Mouse (Mus musculus) MEL (cell line): Measurements from ENCODE around the gene Mrps23. TPM values are rescaled to one million over a fixed set of nuclear protein-coding genes. Genes with fewer than 3 reads are reported as not detected.

ENCODE experiments used
- DNase-seq: peaks from one replicate; pipeline ENCODE4 v3.0.0; 2011; ENCODE audit warnings: low read depth, low spot score
- H3K27ac ChIP-seq: 2 replicates; pipeline ENCODE4 v1.5.1; 2012; ENCODE audit warnings: low read depth, mild to moderate bottlenecking, control low read depth, low read length, moderate library complexity; ENCODE audit not compliant: control insufficient read depth
- H3K27me3 ChIP-seq, 2 experiments: fragments of 150-350 bp in 1 of 2; sonication (generic) in 1 of 2; 2 replicates each; pipeline ENCODE4 v1.6.1; 2012; ENCODE audit warnings: low read length in 2 of 2, mild to moderate bottlenecking in 2 of 2, improper control_type of control experiment in 1 of 2, moderate library complexity in 1 of 2; ENCODE audit not compliant: insufficient read depth in 2 of 2, control insufficient read depth in 1 of 2
- H3K36me3 ChIP-seq, 2 experiments: 2 replicates each; pipeline ENCODE4 v1.6.1; 2012 to 2014; ENCODE audit warnings: low read length in 2 of 2, improper control_type of control experiment in 1 of 2, inconsistent platforms in 1 of 2, mild to moderate bottlenecking in 1 of 2; ENCODE audit not compliant: insufficient read depth in 2 of 2, control insufficient read depth in 1 of 2
- H3K4me1 ChIP-seq, 2 experiments: fragments of 150-350 bp in 1 of 2; sonication (generic) in 1 of 2; 2 replicates each; pipeline ENCODE4 v1.6.1; 2012; ENCODE audit warnings: low read length in 2 of 2, improper control_type of control experiment in 1 of 2, mild to moderate bottlenecking in 1 of 2; ENCODE audit not compliant: insufficient read depth in 2 of 2, control insufficient read depth in 1 of 2
- H3K4me3 ChIP-seq, 2 experiments: fragments of 150-350 bp in 1 of 2; sonication (generic) in 1 of 2; 2 replicates each; pipeline ENCODE4 v1.5.1; 2012; ENCODE audit warnings: low read depth in 2 of 2, low read length in 2 of 2, mild to moderate bottlenecking in 2 of 2, moderate library complexity in 2 of 2, control low read depth in 1 of 2, improper control_type of control experiment in 1 of 2; ENCODE audit not compliant: control insufficient read depth in 1 of 2, insufficient read depth in 1 of 2
- H3K79me2 ChIP-seq: 2 replicates; pipeline ENCODE4 v1.6.1; 2012; ENCODE audit warnings: mild to moderate bottlenecking, low read length, moderate library complexity; ENCODE audit not compliant: control insufficient read depth, poor library complexity, insufficient read depth
- H3K9ac ChIP-seq: 2 replicates; pipeline ENCODE4 v1.6.1; 2012; ENCODE audit warnings: low read depth, mild to moderate bottlenecking, control low read depth, low read length, moderate library complexity; ENCODE audit not compliant: control insufficient read depth, poor library complexity, severe bottlenecking
- H3K9me3 ChIP-seq: fragments of 150-350 bp; sonication (generic); replicated peaks from 2 replicates; pipeline ENCODE4 v1.6.1; 2012; ENCODE audit warnings: mild to moderate bottlenecking, low read length, improper control_type of control experiment, moderate library complexity; ENCODE audit not compliant: insufficient read depth
- CHD1 ChIP-seq: IDR thresholded peaks from 2 replicates; pipeline ENCODE4 v1.6.1; 2012; ENCODE audit warnings: low read depth, mild to moderate bottlenecking, inconsistent platforms, low read length, improper control_type of control experiment
- CHD2 ChIP-seq: IDR thresholded peaks from 2 replicates; pipeline ENCODE4 v1.6.1; 2011; ENCODE audit warnings: low read length, improper control_type of control experiment
- E2F4 ChIP-seq: IDR thresholded peaks from 2 replicates; pipeline ENCODE4 v1.6.1; 2011; ENCODE audit warnings: low read depth, low read length, improper control_type of control experiment, borderline replicate concordance
- EP300 ChIP-seq, 2 experiments: IDR thresholded peaks; 2 replicates each; pipeline ENCODE4 v1.6.1; 2011; ENCODE audit warnings: improper control_type of control experiment in 2 of 2, low read length in 2 of 2, low read depth in 1 of 2, mild to moderate bottlenecking in 1 of 2
- ETS1 ChIP-seq: IDR thresholded peaks from 2 replicates; pipeline ENCODE4 v1.6.1; 2012; ENCODE audit warnings: low read depth, mild to moderate bottlenecking, inconsistent platforms, low read length, improper control_type of control experiment, moderate library complexity
- GABPA ChIP-seq: IDR thresholded peaks from 2 replicates; pipeline ENCODE4 v1.6.1; 2012; ENCODE audit warnings: low read depth, mild to moderate bottlenecking, inconsistent platforms, low read length, improper control_type of control experiment, moderate library complexity
- GATA1 ChIP-seq: IDR thresholded peaks from 2 replicates; pipeline ENCODE4 v1.6.1; 2011; ENCODE audit warnings: low read depth, low read length, improper control_type of control experiment
- HCFC1 ChIP-seq: IDR thresholded peaks from 2 replicates; pipeline ENCODE4 v1.6.1; 2012; ENCODE audit warnings: low read depth, mild to moderate bottlenecking, inconsistent platforms, low read length, improper control_type of control experiment, moderate library complexity
- JUND ChIP-seq: IDR thresholded peaks from 2 replicates; pipeline ENCODE4 v1.6.1; 2011; ENCODE audit warnings: low read depth, mild to moderate bottlenecking, improper control_type of control experiment, low read length
- KAT2A ChIP-seq: conservative IDR thresholded peaks from 2 replicates; pipeline ENCODE4 v1.6.1; 2012; ENCODE audit warnings: low read depth, low read length, improper control_type of control experiment, inconsistent platforms
- MAFK ChIP-seq: IDR thresholded peaks from 2 replicates; pipeline ENCODE4 v1.6.1; 2011; ENCODE audit warnings: low read depth, mild to moderate bottlenecking, low read length, improper control_type of control experiment, borderline replicate concordance
- MAX ChIP-seq: IDR thresholded peaks from 2 replicates; pipeline ENCODE4 v1.6.1; 2011; ENCODE audit warnings: low read length, improper control_type of control experiment
- MAZ ChIP-seq: IDR thresholded peaks from 2 replicates; pipeline ENCODE4 v1.6.1; 2012; ENCODE audit warnings: low read depth, mild to moderate bottlenecking, inconsistent platforms, low read length, improper control_type of control experiment
- MEF2A ChIP-seq: IDR thresholded peaks from 2 replicates; pipeline ENCODE4 v1.6.1; 2014; ENCODE audit warnings: low read depth, mild to moderate bottlenecking, inconsistent platforms, low read length, improper control_type of control experiment; ENCODE audit not compliant: poor library complexity, insufficient replicate concordance, severe bottlenecking; ENCODE audit errors: extremely low read depth
- MYB ChIP-seq: IDR thresholded peaks from 2 replicates; pipeline ENCODE4 v1.6.1; 2011; ENCODE audit warnings: mild to moderate bottlenecking, low read depth, low read length, improper control_type of control experiment
- MYC ChIP-seq: IDR thresholded peaks from 2 replicates; pipeline ENCODE4 v1.6.1; 2011; ENCODE audit warnings: low read depth, mild to moderate bottlenecking, low read length, improper control_type of control experiment, moderate library complexity
- NELFE ChIP-seq: IDR thresholded peaks from 2 replicates; pipeline ENCODE4 v1.6.1; 2011; ENCODE audit warnings: low read depth, low read length, improper control_type of control experiment
- NRF1 ChIP-seq: IDR thresholded peaks from 2 replicates; pipeline ENCODE4 v1.6.1; 2014; ENCODE audit warnings: low read depth, mild to moderate bottlenecking, inconsistent platforms, low read length, improper control_type of control experiment, moderate library complexity; ENCODE audit not compliant: poor library complexity, insufficient read depth, severe bottlenecking
- POLR2AphosphoS2 ChIP-seq: IDR thresholded peaks from 2 replicates; pipeline ENCODE4 v1.6.1; 2011; ENCODE audit warnings: low read length, improper control_type of control experiment
- RAD21 ChIP-seq: IDR thresholded peaks from 2 replicates; pipeline ENCODE4 v1.6.1; 2011; ENCODE audit warnings: mild to moderate bottlenecking, low read depth, low read length, improper control_type of control experiment
- RCOR1 ChIP-seq: IDR thresholded peaks from 2 replicates; pipeline ENCODE4 v1.6.1; 2012; ENCODE audit warnings: low read depth, mild to moderate bottlenecking, inconsistent platforms, low read length, improper control_type of control experiment
- SIN3A ChIP-seq: IDR thresholded peaks from 2 replicates; pipeline ENCODE4 v1.6.1; 2012; ENCODE audit warnings: low read length, improper control_type of control experiment, inconsistent platforms
- SMC3 ChIP-seq: IDR thresholded peaks from 2 replicates; pipeline ENCODE4 v1.6.1; 2011; ENCODE audit warnings: low read depth, low read length, improper control_type of control experiment
- TAL1 ChIP-seq: IDR thresholded peaks from 2 replicates; pipeline ENCODE4 v1.6.1; 2012; ENCODE audit warnings: mild to moderate bottlenecking, inconsistent platforms, low read length, moderate library complexity, mixed read lengths
- UBTF ChIP-seq: IDR thresholded peaks from 2 replicates; pipeline ENCODE4 v1.6.1; 2012; ENCODE audit warnings: low read depth, mild to moderate bottlenecking, inconsistent platforms, low read length, improper control_type of control experiment, moderate library complexity, borderline replicate concordance; ENCODE audit not compliant: insufficient read depth
- USF1 ChIP-seq: IDR thresholded peaks from 2 replicates; pipeline ENCODE4 v1.6.1; 2014; ENCODE audit warnings: low read depth, mild to moderate bottlenecking, inconsistent platforms, low read length, improper control_type of control experiment, moderate library complexity
- USF2 ChIP-seq, 2 experiments: IDR thresholded peaks; 2 replicates each; pipeline ENCODE4 v1.6.1; 2011 to 2012; ENCODE audit warnings: improper control_type of control experiment in 2 of 2, low read length in 2 of 2, borderline replicate concordance in 1 of 2, inconsistent platforms in 1 of 2, low read depth in 1 of 2, mild to moderate bottlenecking in 1 of 2; ENCODE audit not compliant: insufficient read depth in 1 of 2
- ZC3H11A ChIP-seq: IDR thresholded peaks from 2 replicates; pipeline ENCODE4 v1.6.1; 2012; ENCODE audit warnings: low read depth, mild to moderate bottlenecking, inconsistent platforms, low read length, improper control_type of control experiment
- ZKSCAN1 ChIP-seq: IDR thresholded peaks from 2 replicates; pipeline ENCODE4 v1.6.1; 2012; ENCODE audit warnings: low read depth, mild to moderate bottlenecking, inconsistent platforms, low read length, improper control_type of control experiment, moderate library complexity
- polyA plus RNA-seq, 2 experiments: library from polyadenylated mRNA; stranded (reverse) in 1 of 2; unstranded in 1 of 2; fragments of >175 nt in 1 of 2; fragments of >200 nt in 1 of 2; gene quantifications; 2 replicates each; pipeline versions ENCODE4 v1.2.1 to v1.2.4; 2012; ENCODE audit warnings: low replicate concordance in 2 of 2, low read depth in 1 of 2; ENCODE audit not compliant: insufficient read length in 2 of 2, insufficient read depth in 1 of 2, missing spikeins in 1 of 2
- total RNA-seq: library from RNA; depleted of rRNA; stranded (reverse); fragments of 300-350 nt; gene quantifications from 2 replicates; pipeline ENCODE4 v1.2.3, GENCODE M21; 2012

Mrps23 gene
- total and polyA plus RNA-seq, 3 experiments: 190 to 381 TPM; not detected in 1

DNA sequence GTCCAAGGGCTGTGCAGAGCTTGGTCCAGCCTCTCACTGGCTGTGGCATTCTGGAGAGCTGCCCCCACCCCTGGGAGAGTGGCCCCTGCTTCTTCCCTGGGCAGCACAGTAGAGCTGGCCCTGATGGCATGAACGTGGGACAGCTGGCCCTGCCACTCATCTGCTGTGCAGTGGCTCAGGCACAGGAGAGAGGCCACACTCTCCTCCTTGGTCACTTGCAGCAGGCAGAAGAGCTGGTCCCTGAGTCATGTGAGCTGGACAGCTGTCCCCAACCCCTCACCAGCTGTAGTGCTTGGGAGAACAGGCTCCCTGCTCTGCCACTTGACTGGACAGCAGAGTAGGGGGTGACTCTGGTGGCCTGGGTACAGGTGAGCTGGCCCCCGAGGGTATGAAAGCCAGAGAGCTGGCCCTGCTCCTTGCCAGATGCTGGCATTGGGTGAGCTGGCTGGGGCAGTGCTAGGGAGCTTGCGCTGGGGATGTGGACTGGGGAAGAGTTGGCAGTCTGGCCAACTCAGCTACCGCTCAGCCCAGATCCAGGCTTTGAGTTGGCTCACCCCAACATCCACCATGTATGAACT lies 27.1 kb downstream of the Mrps23 start:
- H3K4me3 ChIP-seq: no peak overlapping the region
- TF ChIP-seq GATA1 (no peak), NELFE (no peak), RAD21 (no peak)
- H3K79me2 ChIP-seq: no peaks in the 10 kb centered on the region
- no peak overlapping the region for H3K27ac ChIP-seq
- peaks cover 12 to 39% of the 10 kb centered on the region in 2 experiments; a peak in 3 of 4 replicates for H3K4me1 ChIP-seq
- no peaks in the 10 kb centered on the region for H3K27me3 ChIP-seq
- no peak for DNase-seq
- H3K36me3 ChIP-seq: peaks cover 0 to 27% of the 10 kb centered on the region in 2 experiments; a peak in 2 of 4 replicates
- no peak overlapping the region for H3K9ac ChIP-seq
- no peaks in the 10 kb centered on the region for H3K9me3 ChIP-seq

DNA sequence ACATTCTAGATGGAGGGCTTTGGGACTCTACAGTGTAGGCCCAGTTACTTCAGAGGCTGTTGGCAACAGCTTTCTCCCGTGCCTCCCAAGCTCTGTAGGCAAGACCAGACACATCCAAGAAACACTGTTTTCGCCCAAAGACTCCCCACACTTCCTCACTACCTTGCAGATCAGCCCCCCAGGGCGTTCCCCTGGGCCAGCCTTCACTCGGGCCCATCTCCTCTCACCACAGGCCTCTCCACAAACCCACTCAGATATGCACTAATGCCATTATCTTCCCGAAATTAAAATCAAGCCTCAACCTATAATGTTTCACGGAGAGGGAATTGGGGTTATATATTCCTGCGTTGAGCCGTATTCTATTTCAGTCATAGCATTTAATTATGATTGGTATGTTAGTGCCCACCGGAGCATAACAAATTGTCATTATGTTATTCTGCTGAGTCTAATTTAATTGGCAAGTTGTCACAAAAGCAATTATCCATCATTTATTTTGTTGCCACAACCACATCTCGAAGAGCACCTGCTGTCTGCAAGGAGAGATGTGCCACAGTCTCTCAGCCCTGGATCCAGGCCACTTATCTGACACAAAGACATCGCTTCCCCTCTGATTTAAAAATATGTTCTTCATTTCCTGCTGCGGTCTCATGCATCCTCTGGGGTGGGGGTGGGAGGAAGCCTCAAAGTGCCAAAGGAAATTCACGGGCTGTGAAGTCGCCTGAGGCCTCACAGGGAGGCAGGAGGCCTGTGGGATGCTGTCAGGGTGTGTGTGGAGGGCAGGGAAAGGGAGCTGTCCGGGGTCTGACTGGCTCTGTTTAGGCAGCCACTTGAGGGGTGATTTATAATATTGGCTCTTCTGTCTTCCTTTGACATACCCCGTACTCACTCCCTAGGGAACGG lies 29.6 kb downstream of the Mrps23 start:
- peak; percentile 74 for DNase-seq
- TF ChIP-seq RCOR1: peak; percentile 88
- TF ChIP-seq JUND: no peak
- peak; percentile 63 for TF ChIP-seq ETS1
- TF ChIP-seq ZC3H11A: no peak
- TF ChIP-seq SMC3: no peak
- TF ChIP-seq E2F4: no peak
- no peak for TF ChIP-seq CHD2
- TF ChIP-seq MEF2A: peak; percentile 75; the same call in 1 of the 2 replicates
- no peak for TF ChIP-seq GABPA
- TF ChIP-seq MAX: no peak
- TF ChIP-seq RAD21: no peak
- no peak for TF ChIP-seq MAZ
- no peak for TF ChIP-seq UBTF
- no peak for TF ChIP-seq SIN3A
- TF ChIP-seq HCFC1: no peak
- TF ChIP-seq MYC: no peak
- TF ChIP-seq USF1: no peak
- TF ChIP-seq CHD1: no peak
- TF ChIP-seq USF2 (IDR thresholded peaks at IDR 0.05; ENCODE audit: borderline replicate concordance in 1 of 2, insufficient read depth in 1 of 2, low read depth in 1 of 2, low read length in 2 of 2): no peak
- TF ChIP-seq KAT2A: no peak
- no peak for TF ChIP-seq POLR2AphosphoS2
- TF ChIP-seq ZKSCAN1: no peak
- TF ChIP-seq EP300 (IDR thresholded peaks at IDR 0.05; ENCODE audit: low read depth in 1 of 2, low read length in 2 of 2): peak; percentile 73 to 76
- no peak for TF ChIP-seq MYB
- TF ChIP-seq MAFK: no peak; the same call in 1 of the 2 replicates
- peak; percentile 49 for TF ChIP-seq TAL1
- no peak for TF ChIP-seq NRF1

More for the DNA sequence above, 29.6 kb downstream of the Mrps23 start:
- Histone ChIP-seq H3K9ac (peak overlapping the region; percentile 6; the same call in 1 of the 2 replicates), H3K36me3 (peaks cover 0 to 22% of the 10 kb centered on the region in 2 experiments; a peak in 2 of 4 replicates), H3K9me3 (no peaks in the 10 kb centered on the region), H3K27ac (peak overlapping the region; percentile 18), H3K27me3 (no peaks in the 10 kb centered on the region), H3K4me3 (no peak overlapping the region), H3K79me2 (no peaks in the 10 kb centered on the region), H3K4me1 (peaks cover 9 to 31% of the 10 kb centered on the region in 2 experiments; a peak in 3 of 4 replicates)
